Mouse (Mus musculus) liver, embryonic 11.5 days (tissue): ENCODE data around the gene Golim4. TPM values are rescaled to one million over a fixed set of nuclear protein-coding genes. Genes with fewer than 3 reads are reported as not detected.

Experiments used
- ATAC-seq: fragments of 200-750 bp; cut with Nextera tagmentation; replicated peaks from 2 replicates; pipeline ENCODE4 v1.8.0; 2017; ENCODE audit warnings: moderate number of reproducible peaks, mild to moderate bottlenecking, moderate TSS enrichment, moderate library complexity; ENCODE audit not compliant: low FRiP score
- DNase-seq: peaks from one replicate; pipeline ENCODE4 v3.0.0-alpha.2; 2017; ENCODE audit warnings: low spot score
- H3K27ac ChIP-seq: fragments of 300-500 bp; sonication (generic); 2 replicates; pipeline ENCODE4 v1.5.1; 2014; ENCODE audit warnings: mild to moderate bottlenecking, low read depth, low read length, control low read depth
- H3K27me3 ChIP-seq: fragments of 300-500 bp; sonication (generic); replicated peaks from 2 replicates; pipeline ENCODE4 v1.6.1; 2014; ENCODE audit warnings: low read length, mixed read lengths; ENCODE audit not compliant: control insufficient read depth, insufficient read depth
- H3K36me3 ChIP-seq: fragments of 300-500 bp; sonication (generic); 2 replicates; pipeline ENCODE4 v1.6.1; 2014; ENCODE audit warnings: mild to moderate bottlenecking, low read length, moderate library complexity, mixed read lengths; ENCODE audit not compliant: control insufficient read depth, insufficient read depth
- H3K4me1 ChIP-seq: fragments of 300-500 bp; sonication (generic); replicated peaks from 2 replicates; pipeline ENCODE4 v1.6.1; 2014; ENCODE audit warnings: low read length, mixed read lengths; ENCODE audit not compliant: control insufficient read depth, insufficient read depth
- H3K4me2 ChIP-seq: fragments of 300-500 bp; sonication (generic); 2 replicates; pipeline ENCODE4 v1.6.1; 2014; ENCODE audit warnings: mild to moderate bottlenecking, control low read depth, moderate library complexity
- H3K4me3 ChIP-seq: fragments of 300-500 bp; sonication (generic); 2 replicates; pipeline ENCODE4 v1.5.1; 2014; ENCODE audit warnings: low read depth, low read length, control low read depth
- H3K9ac ChIP-seq: fragments of 300-500 bp; sonication (generic); 2 replicates; pipeline ENCODE4 v1.6.1; 2014; ENCODE audit warnings: low read depth, low read length, control low read depth
- H3K9me3 ChIP-seq: fragments of 300-500 bp; sonication (generic); 2 replicates; pipeline ENCODE4 v1.6.1; 2016; ENCODE audit warnings: low read length, inconsistent platforms, mixed read lengths; ENCODE audit not compliant: control insufficient read depth
- WGBS: fragments of 180-500 bp; shearing (Covaris S2); extraction: QIAGEN DNeasy Blood & Tissue Kit; methylation state at CpG from one replicate; pipeline ENCODE4 v1.1.7; 2014; 5-methylcytosine and 5-hydroxymethylcytosine counted together
- polyA plus RNA-seq: library from polyadenylated mRNA; unstranded; fragments of >200 nt; fragmentation: Nextera tagmentation; extraction: Ambion mirVana; gene quantifications from 2 replicates; pipeline ENCODE4 v1.2.1, GENCODE M21; 2014

Gene Golim4
- polyA plus RNA-seq, 1 experiment from 2014 or later, result 32.4 TPM

- ATAC-seq, result no peak
- no peaks in the 10 kb centered on the region for H3K9me3 ChIP-seq
- WGBS, result 60% methylated on average over 2 of the region's 2 CpGs
Observed at GRCm38 (mm10) chr3:75930659-75931225, 26.0 kb downstream of the Golim4 start.

GRCm38 (mm10) chr3:75929926-75930548 is 26.7 kb downstream of the Golim4 start:
- H3K9ac ChIP-seq, result no peak overlapping the region
- no peaks in the 10 kb centered on the region for H3K4me1 ChIP-seq
- peaks cover 4% of the 10 kb centered on the region; the same call in 1 of the 2 replicates for H3K36me3 ChIP-seq
- no peaks in the 10 kb centered on the region for H3K27me3 ChIP-seq
- H3K4me3 ChIP-seq, result no peak overlapping the region
- H3K4me2 ChIP-seq, result no peak overlapping the region
- H3K9me3 ChIP-seq, result no peaks in the 10 kb centered on the region
- no peak for ATAC-seq
- WGBS, result 85% methylated on average over 7 of the region's 7 CpGs
- no peak for DNase-seq
- no peak overlapping the region for H3K27ac ChIP-seq

More at GRCm38 (mm10) chr3:75930659-75931225, 26.0 kb downstream of the Golim4 start:
- H3K4me1 ChIP-seq, result no peaks in the 10 kb centered on the region
- H3K4me2 ChIP-seq, result no peak overlapping the region
- H3K27ac ChIP-seq, result no peak overlapping the region
- no peak overlapping the region for H3K9ac ChIP-seq
- DNase-seq, result no peak
- no peaks in the 10 kb centered on the region for H3K27me3 ChIP-seq
- H3K36me3 ChIP-seq, result peaks cover 4% of the 10 kb centered on the region; the same call in 1 of the 2 replicates
- H3K4me3 ChIP-seq, result no peak overlapping the region

GRCm38 (mm10) chr3:75926327-75926726 is 30.4 kb downstream of the Golim4 start:
- no peaks in the 10 kb centered on the region for H3K4me1 ChIP-seq
- no peak overlapping the region for H3K4me2 ChIP-seq
- ATAC-seq (no peak), DNase-seq (no peak)
- H3K27ac ChIP-seq, result no peak overlapping the region
- H3K27me3 ChIP-seq, result no peaks in the 10 kb centered on the region
- H3K4me3 ChIP-seq, result no peak overlapping the region
- no peak overlapping the region for H3K9ac ChIP-seq
- 83% methylated on average over 3 of the region's 3 CpGs for WGBS
- no peaks in the 10 kb centered on the region for H3K36me3 ChIP-seq
- H3K9me3 ChIP-seq, result no peaks in the 10 kb centered on the region

- Histone ChIP-seq H3K9me3 (no peaks in the 10 kb centered on the region), H3K27me3 (no peaks in the 10 kb centered on the region), H3K4me3 (no peak overlapping the region), H3K27ac (no peak overlapping the region), H3K36me3 (no peaks in the 10 kb centered on the region), H3K9ac (no peak overlapping the region), H3K4me1 (0 out of 2 replicates have a peak, but pooled peaks cover 3% of the 10 kb centered on the region), H3K4me2 (no peak overlapping the region)
- ATAC-seq (no peak), DNase-seq (no peak)
- 79% methylated on average over 2 of the region's 2 CpGs for WGBS
Observed at GRCm38 (mm10) chr3:75925123-75925522, 31.6 kb downstream of the Golim4 start.

- no peaks in the 10 kb centered on the region for H3K9me3 ChIP-seq
- ATAC-seq (peak; percentile 100), DNase-seq (peak; percentile 57)
- no peak overlapping the region for H3K9ac ChIP-seq
- no peaks in the 10 kb centered on the region for H3K27me3 ChIP-seq
- peak overlapping the region; percentile 48 for H3K4me2 ChIP-seq
- H3K36me3 ChIP-seq, result no peaks in the 10 kb centered on the region
- 57% methylated on average over 17 of the region's 17 CpGs for WGBS
- peaks cover 18% of the 10 kb centered on the region for H3K4me1 ChIP-seq
- H3K27ac ChIP-seq, result peak overlapping the region; percentile 72
- H3K4me3 ChIP-seq, result no peak overlapping the region
Observed at GRCm38 (mm10) chr3:75917770-75918503, 38.8 kb downstream of the Golim4 start.

- Histone ChIP-seq H3K27me3 (no peaks in the 10 kb centered on the region), H3K4me3 (no peak overlapping the region), H3K27ac (no peak overlapping the region), H3K36me3 (no peaks in the 10 kb centered on the region), H3K9ac (no peak overlapping the region), H3K4me1 (peaks cover 5% of the 10 kb centered on the region), H3K9me3 (no peaks in the 10 kb centered on the region), H3K4me2 (no peak overlapping the region)
- ATAC-seq, result no peak
- WGBS, result 71% methylated on average over 4 of the region's 4 CpGs
- DNase-seq, result no peak
Observed at GRCm38 (mm10) chr3:75912786-75913185, 44.0 kb downstream of the Golim4 start.

GRCm38 (mm10) chr3:75910768-75911167 is 46.0 kb downstream of the Golim4 start:
- Histone ChIP-seq H3K4me2 (no peak overlapping the region), H3K27me3 (no peaks in the 10 kb centered on the region), H3K9ac (no peak overlapping the region), H3K27ac (no peak overlapping the region), H3K9me3 (no peaks in the 10 kb centered on the region), H3K4me1 (no peaks in the 10 kb centered on the region; the same call in 1 of the 2 replicates), H3K36me3 (peaks cover 2% of the 10 kb centered on the region; the same call in 1 of the 2 replicates), H3K4me3 (no peak overlapping the region)
- DNase-seq, result no peak
- ATAC-seq, result no peak

GRCm38 (mm10) chr3:75910257-75910656 is 46.5 kb downstream of the Golim4 start:
- Histone ChIP-seq H3K4me2 (no peak overlapping the region), H3K27me3 (no peaks in the 10 kb centered on the region), H3K27ac (no peak overlapping the region), H3K36me3 (peaks cover 2% of the 10 kb centered on the region; the same call in 1 of the 2 replicates), H3K9me3 (no peaks in the 10 kb centered on the region), H3K9ac (no peak overlapping the region), H3K4me1 (no peaks in the 10 kb centered on the region; the same call in 1 of the 2 replicates), H3K4me3 (no peak overlapping the region)
- ATAC-seq (peak; percentile 61), DNase-seq (no peak)
- 28% methylated on average over 4 of the region's 4 CpGs for WGBS
